Mouse (Mus musculus): ENCODE results near the gene Sytl3.
"Not testable (repeated sequence)": the region's sequence is repeated elsewhere in the genome, so short reads cannot be mapped to it uniquely, and the experiment has no call there.

Gene Sytl3

DNA sequence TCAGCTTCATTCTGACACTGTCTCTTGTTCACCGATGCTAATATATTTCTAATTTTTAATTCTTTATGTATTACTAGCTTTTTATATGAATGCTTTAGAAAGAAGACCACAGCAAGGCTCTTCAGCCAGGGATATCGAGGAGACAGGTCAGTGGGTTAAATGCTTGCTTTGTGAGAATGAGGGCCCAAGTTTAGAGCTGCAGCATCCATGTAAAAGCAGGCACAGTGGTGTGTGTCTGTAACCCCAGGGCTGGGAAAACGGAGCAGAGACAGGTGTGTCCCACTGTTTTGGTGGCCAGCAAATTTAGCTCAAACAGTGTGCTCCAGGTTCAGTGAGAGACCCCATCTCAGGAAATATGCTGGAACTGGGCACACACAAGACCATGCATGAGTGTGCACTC, 11.4 kb upstream of the Sytl3 start:
- not testable (repeated sequence) for DNase-seq

DNA sequence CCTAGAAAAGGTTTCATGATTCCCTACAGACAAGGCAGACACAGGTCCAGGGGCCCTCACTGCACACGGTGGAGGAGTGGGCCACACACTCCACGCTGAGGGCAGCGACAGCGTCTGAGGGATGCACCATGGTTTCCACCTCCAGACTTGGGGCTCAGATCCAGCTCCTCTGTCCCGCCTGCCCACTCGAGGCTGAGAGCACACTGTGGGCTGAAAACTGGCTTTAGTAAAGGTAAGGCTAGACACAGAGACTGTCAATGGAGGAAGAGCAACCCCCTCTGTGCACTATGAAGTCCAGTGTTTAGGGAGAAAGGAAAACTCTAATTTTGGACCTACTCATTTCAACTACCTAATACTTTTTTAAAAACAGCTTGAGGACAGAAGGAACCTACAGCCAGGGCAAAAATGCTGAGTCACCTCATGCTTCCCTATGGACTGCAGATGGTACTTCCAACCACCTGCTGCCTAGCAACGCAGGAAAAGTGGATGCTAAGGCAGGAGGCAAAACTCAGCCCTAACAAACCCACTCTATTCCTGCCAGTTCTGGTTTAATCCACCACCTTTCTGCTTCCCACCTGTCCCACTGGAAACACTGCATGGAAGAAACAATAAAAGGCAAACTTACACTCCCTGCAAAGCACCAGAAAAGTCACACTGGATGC, 7.9 kb upstream of the Sytl3 start:
- DNase-seq, result peak; percentile 68

GRCm38 (mm10) chr17:6653341-6653946, 5.4 kb upstream of the Sytl3 start:
- not testable (repeated sequence) for DNase-seq

DNA sequence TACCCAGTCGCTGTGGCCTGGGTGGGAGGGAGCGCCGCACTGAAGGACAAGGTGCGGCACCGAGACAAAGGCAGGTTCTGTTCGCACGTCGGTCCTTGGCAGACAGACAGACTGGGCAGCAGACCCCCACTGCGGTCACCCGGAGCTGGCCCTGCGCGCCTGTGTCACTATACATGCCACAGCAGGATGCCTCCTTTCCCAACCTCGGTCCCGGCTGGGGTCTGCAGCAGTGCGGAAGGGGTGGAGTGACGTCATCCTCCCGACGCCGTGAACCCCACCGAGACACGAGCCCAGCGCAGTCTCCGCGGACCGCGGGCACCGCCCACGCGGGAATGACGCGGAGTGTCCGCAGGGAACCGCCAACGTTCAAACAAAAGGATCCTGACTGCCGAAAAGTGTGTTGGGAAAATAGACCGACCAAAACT, 3.8 kb upstream of the Sytl3 start:
- DNase-seq, result peak; percentile 67

GRCm38 (mm10) chr17:6655567-6656281, 3.2 kb upstream of the Sytl3 start, which contains the start of gene Dynlt1f:
Gene Dynlt1f (minus strand): TSS chr17:6655900.
- peak; percentile 65 for DNase-seq

GRCm38 (mm10) chr17:6656471-6656870, 2.4 kb upstream of the Sytl3 start:
- not testable (repeated sequence) for DNase-seq

- not testable (repeated sequence) for DNase-seq
Observed at GRCm38 (mm10) chr17:6660589-6660988, 1.7 kb downstream of the Sytl3 start.

DNA sequence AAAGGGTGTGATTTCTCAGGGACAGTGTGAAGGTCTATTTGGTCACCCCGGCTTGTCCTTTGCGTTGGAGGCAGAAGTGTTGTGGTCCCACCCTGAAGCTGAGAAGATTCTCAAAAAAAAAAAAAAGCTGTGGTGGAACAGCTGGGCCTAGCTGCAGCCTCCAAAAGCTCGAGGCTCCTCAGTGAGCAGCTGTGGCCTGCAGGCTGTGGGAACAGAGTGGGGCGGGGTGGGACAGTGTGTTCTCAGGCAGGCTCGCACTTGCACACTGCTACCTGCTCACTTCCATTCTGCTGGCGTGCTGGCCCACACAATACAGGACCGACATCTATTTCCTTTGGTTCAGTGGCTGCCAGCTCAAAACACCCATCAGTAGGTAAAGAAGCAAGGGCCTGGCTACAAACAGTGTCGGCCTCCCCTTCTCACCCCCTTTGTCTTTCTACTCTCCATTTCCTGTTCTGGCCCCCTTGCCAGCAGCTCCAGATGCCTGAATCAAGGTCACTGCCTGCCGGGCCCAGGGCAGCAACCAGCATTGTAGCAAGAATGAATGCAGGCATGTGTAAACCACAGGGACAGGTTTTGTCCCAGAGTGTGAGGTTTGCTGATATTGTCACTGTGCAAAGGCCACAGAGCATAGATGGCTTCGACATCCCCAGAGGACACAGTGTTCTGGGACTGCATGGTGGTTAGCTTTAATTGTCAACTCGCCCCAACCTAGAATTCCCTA, 2.4 kb downstream of the Sytl3 start:
- DNase-seq, result not testable (repeated sequence)

DNA sequence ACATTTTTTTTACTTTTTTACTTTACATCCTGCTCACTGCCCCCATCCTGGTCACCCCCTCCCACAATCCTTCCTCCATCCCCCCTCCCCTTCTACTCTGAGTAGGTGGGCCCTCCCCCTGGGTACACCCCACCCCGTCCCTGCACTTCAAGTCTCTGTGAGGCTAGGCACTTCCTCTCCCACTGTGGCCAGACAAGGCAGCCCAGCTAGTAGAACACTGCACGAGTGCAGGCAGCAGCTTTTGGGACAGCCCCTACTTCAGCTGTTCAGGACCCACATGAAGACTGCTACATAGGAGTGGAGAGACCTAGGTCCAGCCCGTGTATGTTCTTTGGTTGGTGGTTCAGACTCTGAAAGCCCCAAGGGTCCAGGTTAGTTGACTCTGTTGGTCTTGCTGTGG, 3.9 kb downstream of the Sytl3 start:
- DNase-seq, result not testable (repeated sequence)

DNA sequence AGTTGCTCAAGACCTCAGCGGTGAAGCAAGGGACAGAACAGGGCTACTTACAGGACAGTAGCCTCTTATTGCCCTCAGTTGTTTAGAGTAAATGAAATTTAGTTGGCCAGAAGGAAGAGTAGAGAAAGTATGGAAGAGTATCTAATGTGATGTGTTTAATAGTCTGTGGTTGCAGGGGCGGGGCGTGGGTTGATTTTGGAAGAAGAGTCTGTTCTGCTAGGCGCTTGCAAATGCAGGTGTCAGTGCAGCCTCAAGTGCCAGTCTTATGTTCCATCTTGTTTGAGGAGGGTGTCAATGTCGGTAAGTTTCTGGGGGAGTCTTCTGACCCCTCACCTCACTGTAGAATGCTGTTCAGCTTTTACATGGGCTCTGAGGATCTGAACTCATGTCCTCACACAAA, 6.5 kb downstream of the Sytl3 start:
- DNase-seq, result not testable (repeated sequence)

DNA sequence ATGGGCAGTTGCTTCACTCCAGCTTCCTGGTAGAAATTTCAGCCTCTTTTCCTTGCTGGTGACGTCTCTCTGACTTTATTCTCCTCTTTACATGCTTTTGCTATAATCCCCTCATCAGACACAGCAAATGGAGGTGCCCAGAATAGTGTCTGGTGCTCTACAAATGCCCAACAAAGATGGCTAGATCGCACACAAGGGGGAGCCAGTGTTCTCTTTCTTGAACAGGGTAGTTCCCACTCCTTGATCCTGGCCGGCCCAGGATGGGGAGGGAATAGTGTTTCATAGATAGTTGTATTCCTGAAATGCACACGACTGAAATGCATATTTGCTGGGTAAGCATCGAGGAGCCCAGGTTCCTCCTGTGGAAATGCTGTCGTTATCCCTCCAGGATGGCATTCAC, 9.6 kb downstream of the Sytl3 start:
- DNase-seq, result not testable (repeated sequence)

DNA sequence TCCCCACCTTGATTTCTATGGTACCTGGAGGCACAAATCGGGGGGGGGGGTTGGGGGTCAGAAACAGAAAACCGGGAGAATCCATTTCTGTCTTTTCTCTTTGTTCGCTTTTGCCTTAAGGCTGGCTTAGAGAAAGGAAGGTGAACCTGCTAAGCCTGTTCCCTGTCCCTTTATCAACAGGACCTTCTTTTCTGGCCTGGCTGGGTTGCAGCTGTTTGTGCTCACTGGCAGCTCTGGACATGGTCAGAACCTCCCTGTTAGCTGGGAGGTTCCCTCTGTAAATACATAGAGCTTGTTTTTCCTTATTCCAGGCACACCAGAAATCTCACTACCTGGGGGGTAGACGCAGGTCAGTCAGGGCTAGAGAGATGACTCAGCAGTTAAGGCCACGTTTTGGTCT, 15.4 kb downstream of the Sytl3 start:
- not testable (repeated sequence) for DNase-seq

DNA sequence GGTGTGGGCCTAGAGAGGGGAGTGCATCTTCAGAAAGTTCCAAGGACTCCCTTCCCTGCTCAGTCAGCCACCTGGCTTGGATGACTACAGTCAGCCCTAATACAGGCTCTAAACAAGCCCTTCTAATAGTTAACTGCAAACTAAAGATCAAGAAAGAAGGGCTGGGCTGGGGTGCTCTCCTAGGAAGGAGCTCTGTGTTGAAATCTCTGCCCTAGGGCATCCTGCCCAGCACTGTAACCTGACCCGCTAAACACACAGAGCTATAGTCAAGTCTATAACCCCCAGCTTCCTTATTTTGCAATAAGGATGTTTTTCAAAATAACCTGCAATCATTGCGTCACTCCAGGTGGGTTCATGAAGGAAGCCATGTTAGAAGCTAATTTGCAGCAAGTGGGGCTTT, 19.2 kb downstream of the Sytl3 start:
- not testable (repeated sequence) for DNase-seq

GRCm38 (mm10) chr17:6681721-6682120, 22.8 kb downstream of the Sytl3 start:
- not testable (repeated sequence) for DNase-seq

DNA sequence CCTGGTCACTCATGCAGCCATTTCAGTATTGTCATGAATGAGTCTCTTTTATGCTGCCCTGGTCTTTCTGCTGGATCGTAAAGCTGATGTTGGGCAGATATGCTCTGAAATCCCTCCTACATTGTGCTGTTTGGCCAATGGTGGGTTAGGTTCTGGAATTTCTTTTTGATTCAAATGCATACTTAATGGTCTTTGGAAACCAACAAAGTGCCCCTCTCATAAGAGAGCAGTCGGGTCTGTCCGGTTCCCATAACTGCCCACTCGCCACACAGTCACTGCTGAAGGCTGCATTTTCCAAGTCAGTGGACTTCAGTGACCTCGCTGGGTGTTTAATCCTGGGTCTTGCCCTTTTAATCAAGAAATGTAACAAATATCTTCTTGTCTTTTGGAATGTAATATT, 24.8 kb downstream of the Sytl3 start:
- not testable (repeated sequence) for DNase-seq

DNA sequence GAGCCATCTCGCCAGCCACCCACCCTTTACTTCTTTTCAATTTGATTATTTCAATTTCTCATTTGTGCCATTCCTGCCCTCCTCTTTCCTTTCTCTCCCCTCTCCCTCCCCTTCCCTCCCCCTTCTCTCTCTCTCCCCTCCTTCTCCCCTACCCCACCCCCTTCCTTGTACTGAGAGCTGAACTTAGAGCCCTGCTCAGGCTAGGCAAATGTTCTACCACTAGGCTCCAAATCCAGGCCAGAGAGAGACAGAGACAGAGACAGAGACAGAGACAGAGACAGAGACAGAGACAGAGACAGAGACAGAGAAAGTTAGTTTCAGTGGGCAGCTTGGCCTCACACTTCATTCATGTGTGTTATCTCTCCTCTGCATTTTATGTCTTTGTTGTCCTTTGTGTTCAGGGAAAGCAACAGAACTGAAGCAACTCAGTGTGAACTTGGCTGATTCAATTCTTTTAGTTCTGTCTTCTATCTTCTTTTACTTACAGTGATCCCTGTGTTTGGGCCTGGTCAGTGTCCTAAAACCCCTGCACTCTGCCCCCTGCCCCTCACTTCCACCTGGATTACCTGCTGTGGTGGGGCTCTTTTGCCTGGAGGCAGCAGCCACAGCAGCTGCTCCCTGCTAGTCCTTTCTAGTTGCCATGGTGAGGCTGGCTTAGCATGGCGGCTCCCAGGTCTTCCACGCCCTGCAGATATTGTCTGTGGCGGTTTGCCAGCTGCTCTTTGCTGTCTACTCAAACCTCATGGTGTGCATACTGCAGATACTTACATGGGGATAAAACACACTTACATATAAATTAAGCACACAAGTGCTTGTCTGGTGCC, 25.8 kb downstream of the Sytl3 start:
- not testable (repeated sequence) for DNase-seq

DNA sequence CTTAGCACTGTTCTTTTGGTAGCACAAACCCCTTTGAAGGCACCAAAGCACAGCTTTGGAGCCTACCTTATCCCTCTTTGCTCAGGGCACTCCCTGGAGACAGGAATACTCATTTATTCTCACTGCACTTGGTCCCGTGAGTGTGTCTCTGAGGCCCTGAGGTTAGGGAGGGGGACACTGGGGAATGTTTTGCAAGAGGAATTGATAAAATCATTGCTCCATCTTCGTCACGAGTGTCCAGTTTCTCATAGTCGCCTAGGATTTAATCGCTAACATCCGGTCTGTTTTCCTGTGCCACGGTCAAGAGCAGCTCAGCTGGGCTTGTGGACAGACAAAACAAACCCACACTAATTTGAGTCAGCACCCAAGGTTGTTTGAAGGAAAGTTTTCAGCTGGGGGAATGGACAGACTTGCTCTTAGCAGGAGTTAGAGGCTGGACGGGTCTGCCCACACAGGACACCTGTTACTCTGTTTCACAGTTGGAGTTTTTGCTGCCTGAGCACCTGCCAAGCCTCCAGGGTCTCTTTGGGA, 26.5 kb downstream of the Sytl3 start:
- not testable (repeated sequence) for DNase-seq

GRCm38 (mm10) chr17:6686299-6686971, 27.5 kb downstream of the Sytl3 start:
- DNase-seq, result not testable (repeated sequence)

GRCm38 (mm10) chr17:6689344-6689743, 30.5 kb downstream of the Sytl3 start:
- DNase-seq, result not testable (repeated sequence)

- DNase-seq, result peak; percentile 81
Observed at GRCm38 (mm10) chr17:6691596-6691995, 32.7 kb downstream of the Sytl3 start.

GRCm38 (mm10) chr17:6695712-6696111, 36.8 kb downstream of the Sytl3 start:
- not testable (repeated sequence) for DNase-seq
